Mouse (Mus musculus): ENCODE measurements around the gene Nxph3.

Gene Nxph3

GRCm38 (mm10) chr11:95493950-95494349, 20.4 kb downstream of the Nxph3 start:
- DNase-seq (ENCODE audit: low read depth, low spot score) = no peak

- no peak for DNase-seq (ENCODE audit: low read depth, low spot score)
Measured at GRCm38 (mm10) chr11:95493010-95493409, 21.4 kb downstream of the Nxph3 start.

- no peak for DNase-seq (ENCODE audit: low read depth, low spot score)
Measured at GRCm38 (mm10) chr11:95492256-95492655, 22.1 kb downstream of the Nxph3 start.

- DNase-seq (ENCODE audit: low read depth, low spot score) = no peak
Measured at GRCm38 (mm10) chr11:95490104-95490503, 24.3 kb downstream of the Nxph3 start.

- no peak for DNase-seq (ENCODE audit: low read depth, low spot score)
Measured at GRCm38 (mm10) chr11:95487237-95487636, 27.1 kb downstream of the Nxph3 start.

GRCm38 (mm10) chr11:95485634-95486033, 28.7 kb downstream of the Nxph3 start:
- DNase-seq (ENCODE audit: low read depth, low spot score) = no peak

- no peak for DNase-seq (ENCODE audit: low read depth, low spot score)
Measured at GRCm38 (mm10) chr11:95480662-95481061, 33.7 kb downstream of the Nxph3 start.

GRCm38 (mm10) chr11:95479458-95479857, 34.9 kb downstream of the Nxph3 start:
- no peak for DNase-seq (ENCODE audit: low read depth, low spot score)

- DNase-seq (ENCODE audit: low read depth, low spot score) = no peak
Measured at GRCm38 (mm10) chr11:95476323-95476722, 38.0 kb downstream of the Nxph3 start.

GRCm38 (mm10) chr11:95473456-95473855, 40.9 kb downstream of the Nxph3 start:
- DNase-seq (ENCODE audit: low read depth, low spot score) = no peak

- no peak for DNase-seq (ENCODE audit: low read depth, low spot score)
Measured at GRCm38 (mm10) chr11:95472942-95473341, 41.4 kb downstream of the Nxph3 start.

GRCm38 (mm10) chr11:95467731-95468130, 46.6 kb downstream of the Nxph3 start:
- no peak for DNase-seq (ENCODE audit: low read depth, low spot score)

GRCm38 (mm10) chr11:95462168-95462567, 52.2 kb downstream of the Nxph3 start:
- no peak for DNase-seq (ENCODE audit: low read depth, low spot score)

GRCm38 (mm10) chr11:95460872-95461271, 53.5 kb downstream of the Nxph3 start:
- DNase-seq (ENCODE audit: low read depth, low spot score) = no peak

Data from retina, adult 2 months (tissue).